Mouse (Mus musculus) heart, embryonic 14.5 days (tissue): Measurements from ENCODE around the gene Eif2s3x. TPM values are rescaled to one million over a fixed set of nuclear protein-coding genes. Genes with fewer than 3 reads are reported as not detected.

Source experiments
- ATAC-seq: fragments of 200-750 bp; cut with Nextera tagmentation; 2 replicates; pipeline ENCODE4 v1.8.0; 2017; ENCODE audit warnings: low read depth, moderate TSS enrichment; ENCODE audit not compliant: insufficient number of reproducible peaks, insufficient read depth, low FRiP score
- H3K27ac ChIP-seq, 2 experiments: fragments of 200-500 bp in 1 of 2; fragments of 300-500 bp in 1 of 2; sonication (generic) in 1 of 2; replicated peaks in 1 of 2; 2 replicates each; pipeline ENCODE4 v1.5.1; 2012 to 2014; ENCODE audit warnings: low read depth in 2 of 2, low read length in 2 of 2, control low read depth in 1 of 2, mild to moderate bottlenecking in 1 of 2, mixed read lengths in 1 of 2; ENCODE audit not compliant: control insufficient read depth in 1 of 2, insufficient read depth in 1 of 2
- H3K27me3 ChIP-seq: fragments of 300-500 bp; sonication (generic); 2 replicates; pipeline ENCODE4 v1.6.1; 2014; ENCODE audit warnings: mild to moderate bottlenecking, low read length, control low read depth; ENCODE audit not compliant: control insufficient read depth, insufficient read depth
- H3K36me3 ChIP-seq: fragments of 300-500 bp; sonication (generic); 2 replicates; pipeline ENCODE4 v1.6.1; 2014; ENCODE audit warnings: mild to moderate bottlenecking, control low read depth, low read length, mixed read lengths; ENCODE audit not compliant: control insufficient read depth, insufficient read depth
- H3K4me1 ChIP-seq, 2 experiments: fragments of 200-500 bp in 1 of 2; fragments of 300-500 bp in 1 of 2; sonication (generic) in 1 of 2; 2 replicates each; pipeline ENCODE4 v1.6.1; 2012 to 2014; ENCODE audit warnings: low read length in 2 of 2, control low read depth in 1 of 2, mixed read lengths in 1 of 2; ENCODE audit not compliant: control insufficient read depth in 2 of 2, insufficient read depth in 2 of 2
- H3K4me2 ChIP-seq: fragments of 300-500 bp; sonication (generic); 2 replicates; pipeline ENCODE4 v1.6.1; 2014; ENCODE audit warnings: mild to moderate bottlenecking, low read length
- H3K4me3 ChIP-seq, 2 experiments: fragments of 200-500 bp in 1 of 2; fragments of 300-500 bp in 1 of 2; sonication (generic) in 1 of 2; 2 replicates each; pipeline ENCODE4 v1.5.1; 2012 to 2014; ENCODE audit warnings: low read length in 2 of 2, mild to moderate bottlenecking in 2 of 2, control low read depth in 1 of 2, low read depth in 1 of 2, moderate library complexity in 1 of 2; ENCODE audit not compliant: control insufficient read depth in 1 of 2, insufficient read depth in 1 of 2
- H3K9ac ChIP-seq: fragments of 300-500 bp; sonication (generic); 2 replicates; pipeline ENCODE4 v1.6.1; 2014; ENCODE audit warnings: mild to moderate bottlenecking, low read length
- H3K9me3 ChIP-seq: fragments of 300-500 bp; sonication (generic); 2 replicates; pipeline ENCODE4 v1.6.1; 2016; ENCODE audit warnings: low read length, control low read depth; ENCODE audit not compliant: control insufficient read depth
- WGBS: fragments of 180-500 bp; shearing (Covaris S2); extraction: QIAGEN DNeasy Blood & Tissue Kit; methylation state at CpG from one replicate; pipeline ENCODE4 v1.1.7; 2014; 5-methylcytosine and 5-hydroxymethylcytosine counted together
- polyA plus RNA-seq: library from polyadenylated mRNA; unstranded; fragments of >200 nt; fragmentation: Nextera tagmentation; extraction: Ambion mirVana; gene quantifications from 2 replicates; pipeline ENCODE4 v1.2.1, GENCODE M21; 2014

The Eif2s3x gene
- polyA plus RNA-seq, 1 experiment from 2014 or later = 75.7 TPM

DNA sequence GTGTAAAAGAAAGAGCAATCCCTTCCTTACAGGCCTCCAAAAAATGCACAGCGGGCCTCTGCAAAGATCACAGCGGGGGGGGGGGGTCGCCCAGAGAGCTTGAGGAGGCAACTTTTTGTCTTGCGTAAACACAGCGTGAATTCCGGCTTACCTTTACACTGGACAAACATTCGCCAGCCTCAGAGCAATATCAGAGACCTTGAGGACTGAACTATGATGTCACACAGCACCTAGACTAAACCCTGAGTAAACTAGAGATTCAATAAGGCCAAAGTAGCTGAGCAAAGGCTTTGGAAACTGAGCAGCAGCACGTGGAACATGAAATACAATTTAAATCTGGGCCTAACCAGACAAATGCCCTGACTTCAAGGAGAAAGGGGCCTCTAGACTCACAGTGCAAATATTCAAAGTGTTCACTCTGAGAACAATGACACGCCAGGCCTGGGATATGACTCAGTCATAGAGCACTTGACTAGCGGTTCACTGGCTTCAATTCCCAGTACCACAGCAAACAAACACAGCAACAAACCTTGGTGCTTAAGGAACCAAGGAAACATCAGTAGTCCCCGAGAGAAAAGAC lies 60.3 kb downstream of the Eif2s3x start:
- ATAC-seq = no peak
- no peak overlapping the region for H3K4me3 ChIP-seq
- WGBS = 38% methylated on average over 11 of the region's 11 CpGs
- no peak overlapping the region for H3K27ac ChIP-seq
- H3K4me2 ChIP-seq = no peak overlapping the region
- no peaks in the 10 kb centered on the region for H3K4me1 ChIP-seq
- peaks cover 78% of the 10 kb centered on the region for H3K27me3 ChIP-seq
- H3K9me3 ChIP-seq = no peaks in the 10 kb centered on the region
- no peaks in the 10 kb centered on the region for H3K36me3 ChIP-seq
- no peak overlapping the region for H3K9ac ChIP-seq

DNA sequence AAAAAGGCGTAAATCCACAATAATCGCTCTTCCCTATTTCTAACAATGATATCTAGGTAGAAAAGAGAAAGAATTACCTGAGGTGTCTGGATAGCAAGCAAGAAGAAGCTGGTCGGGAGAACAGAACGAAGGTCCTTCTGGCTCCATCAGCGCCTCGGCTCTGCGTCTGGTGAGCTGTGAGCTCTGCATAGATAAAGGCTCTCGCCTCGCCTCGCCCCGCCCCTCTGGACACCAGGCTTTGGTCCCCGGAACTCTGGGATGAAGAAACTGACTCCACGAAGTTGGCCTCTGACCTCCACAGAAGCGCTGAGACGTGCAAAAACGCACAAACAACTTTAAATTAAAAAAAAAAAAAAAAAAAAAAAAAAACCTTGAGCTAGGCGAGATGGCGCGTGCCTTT lies 62.2 kb downstream of the Eif2s3x start:
- H3K36me3 ChIP-seq = no peaks in the 10 kb centered on the region
- peaks cover 82% of the 10 kb centered on the region for H3K27me3 ChIP-seq
- H3K27ac ChIP-seq = no peak overlapping the region
- ATAC-seq = no peak
- H3K9me3 ChIP-seq = no peaks in the 10 kb centered on the region
- no peak overlapping the region for H3K4me3 ChIP-seq
- no peaks in the 10 kb centered on the region for H3K4me1 ChIP-seq
- no peak overlapping the region for H3K4me2 ChIP-seq
- no peak overlapping the region for H3K9ac ChIP-seq
- whole genome bisulfite sequencing = 61% methylated on average over 19 of the region's 19 CpGs

DNA sequence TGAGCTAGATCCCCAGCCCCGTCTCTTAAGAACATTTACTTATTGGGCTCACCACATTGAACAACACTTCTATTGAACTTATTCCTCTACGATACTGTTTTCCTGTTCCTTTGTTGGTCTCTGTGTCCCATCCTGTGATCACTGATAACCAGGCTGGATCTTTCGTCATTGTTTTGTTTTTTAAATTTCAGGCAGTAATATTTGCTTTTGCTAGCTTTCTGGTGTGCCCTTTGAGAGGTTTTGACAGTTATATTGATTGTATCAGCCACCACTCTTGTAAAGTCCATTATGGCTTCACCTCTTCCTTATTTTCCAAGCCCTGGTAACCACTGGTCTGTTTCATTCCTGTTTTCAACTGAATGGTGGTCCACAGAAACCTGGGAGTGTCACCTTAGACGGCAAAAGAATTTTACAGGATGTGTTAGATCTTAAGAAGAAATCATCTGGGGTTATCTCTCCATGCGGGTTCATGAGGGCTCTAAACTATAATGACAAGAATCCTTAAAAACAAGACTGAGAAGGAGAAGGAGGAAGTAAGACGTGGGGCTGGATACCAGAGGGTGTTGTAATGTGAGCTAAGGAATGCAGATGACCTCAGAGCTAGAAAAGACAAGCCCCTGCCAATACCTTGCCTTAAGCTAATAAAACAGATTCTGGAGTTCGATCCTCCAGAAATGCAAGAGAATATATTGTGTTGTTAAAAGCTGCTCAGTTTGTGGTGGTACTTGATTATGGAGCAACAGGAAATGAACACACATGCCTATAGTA lies 70.5 kb downstream of the Eif2s3x start:
- Histone ChIP-seq H3K9ac (no peak overlapping the region), H3K4me2 (no peak overlapping the region), H3K4me3 (no peak overlapping the region), H3K27ac (no peak overlapping the region), H3K9me3 (no peaks in the 10 kb centered on the region), H3K27me3 (peaks cover 67% of the 10 kb centered on the region), H3K36me3 (no peaks in the 10 kb centered on the region), H3K4me1 (no peaks in the 10 kb centered on the region)
- no peak for ATAC-seq
- 57% methylated on average over 7 of the region's 7 CpGs for WGBS

DNA sequence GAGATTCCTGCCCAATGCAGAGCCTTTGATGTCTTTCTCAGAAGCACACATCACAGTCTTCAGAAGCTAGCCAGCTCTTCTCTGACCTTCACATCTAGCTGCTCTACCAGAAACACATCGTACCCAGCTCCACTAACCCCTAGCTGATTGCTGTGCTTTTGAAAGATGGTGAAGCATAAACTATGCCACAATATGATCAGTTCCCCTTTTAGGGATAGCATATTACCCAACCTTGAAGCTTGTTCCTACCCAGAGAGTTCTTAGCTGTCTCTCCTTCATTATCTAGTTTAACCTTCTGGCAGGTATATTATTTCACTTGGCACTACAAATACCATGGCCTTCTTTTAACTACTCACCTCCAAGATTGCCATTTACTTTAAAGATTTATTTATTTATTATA lies 72.6 kb downstream of the Eif2s3x start:
- WGBS = 86% methylated on average over 1 of the region's 1 CpGs
- Histone ChIP-seq H3K27ac (no peak overlapping the region), H3K9ac (no peak overlapping the region), H3K27me3 (peaks cover 63% of the 10 kb centered on the region), H3K9me3 (no peaks in the 10 kb centered on the region), H3K4me3 (no peak overlapping the region), H3K4me2 (no peak overlapping the region), H3K4me1 (no peaks in the 10 kb centered on the region), H3K36me3 (no peaks in the 10 kb centered on the region)
- ATAC-seq = no peak

Other genes starting within 250 kb of the Eif2s3x start
- 0.26 TPM in 1 of 2 replicates, not detected in the other for gene AU015836, start 244.2 kb downstream of the Eif2s3x start, polyA plus RNA-seq
- 23.7 and 28.2 TPM in 2 replicates for gene Zfx, start 89.2 kb downstream of the Eif2s3x start, polyA plus RNA-seq
- gene Klhl15, start 21.7 kb upstream of the Eif2s3x start, polyA plus RNA-seq = 5.9 and 6.9 TPM in 2 replicates
- gene Fam90a1b, start 153.9 kb upstream of the Eif2s3x start, polyA plus RNA-seq = not detected in 2 replicates
- gene Apoo, start 154.3 kb upstream of the Eif2s3x start, polyA plus RNA-seq = 215 and 221 TPM in 2 replicates